Comparison of ENCODE assay signal across 19 mouse cellular contexts in genomic region chr16:38493890-38494289, GRCm38 (mm10). TPM values are rescaled to one million over a fixed set of nuclear protein-coding genes. Genes with fewer than 3 reads are reported as not detected.
DNase-seq lines count a peak whose midpoint lies in the region; ATAC-seq and TF ChIP-seq lines count a peak whose summit lies in the region.
"Had no signal": no experiment of that assay in that cellular context is flagged by ENCODE, and none has a peak within 500 bp of the region (broad histone marks: within the 10 kb centered on the region; RNA-seq: fewer than 3 reads in every experiment).

No protein-coding gene starts in this region.

- no peaks in the 10 kb centered on the region for H3K9me3 ChIP-seq in embryonic facial prominence, embryonic 14.5 days (ENCODE audit: control insufficient read depth, low read length)
- no peaks in the 10 kb centered on the region for H3K9me3 ChIP-seq in embryonic facial prominence, embryonic 10.5 days
- H3K9me3 ChIP-seq in limb, embryonic 14.5 days (ENCODE audit: control insufficient read depth, low read length): no peaks in the 10 kb centered on the region
- H3K9me3 ChIP-seq in limb, embryonic 10.5 days (replicated peaks): no peaks in the 10 kb centered on the region
- H3K9me3 ChIP-seq: embryonic facial prominence, embryonic 12.5 days; forebrain, embryonic 12.5 days; hindbrain, embryonic 12.5 days; liver, embryonic 13.5 days; midbrain, embryonic 15.5 days had no signal

- DNase-seq in embryonic facial prominence, embryonic 14.5 days (ENCODE audit: low spot score): peak; percentile 40
- DNase-seq in embryonic facial prominence, embryonic 10.5 days (ENCODE audit: low spot score): no peak
- peak; percentile 25 to 38 for DNase-seq in heart, postnatal 10 days
- DNase-seq in heart, adult 11 months: no peak
- peak; percentile 17 for DNase-seq in limb, embryonic 14.5 days (ENCODE audit: low spot score)
- no peak for DNase-seq in limb, embryonic 10.5 days (ENCODE audit: low spot score)
- DNase-seq in adipocyte (ENCODE audit: low spot score): peak; percentile 48
- DNase-seq: cerebellum, adult 11 months; gastrocnemius, postnatal 10 days; kidney, adult 18-20 months; liver, embryonic 13.5 days; right cerebral cortex, postnatal 14 days had no signal

- no peak overlapping the region for H3K4me3 ChIP-seq in embryonic facial prominence, embryonic 14.5 days (ENCODE audit: low read depth, low read length)
- H3K4me3 ChIP-seq in embryonic facial prominence, embryonic 10.5 days: no peak overlapping the region
- no peak overlapping the region for H3K4me3 ChIP-seq in limb, embryonic 14.5 days (replicated peaks; ENCODE audit: low read length)
- H3K4me3 ChIP-seq in limb, embryonic 10.5 days: no peak overlapping the region
- H3K4me3 ChIP-seq: embryonic facial prominence, embryonic 12.5 days; forebrain, embryonic 12.5 days; hindbrain, embryonic 12.5 days; liver, embryonic 13.5 days; midbrain, embryonic 15.5 days had no signal

- ATAC-seq in embryonic facial prominence, embryonic 14.5 days (ENCODE audit: low read depth): no peak
- no peak for ATAC-seq in limb, embryonic 14.5 days (ENCODE audit: low FRiP score, low read depth)
- no peak for ATAC-seq in erythroid progenitor cell, adult 5-6 weeks (replicated peaks; ENCODE audit: low FRiP score, poor library complexity, severe bottlenecking)
- ATAC-seq: activated CD4-positive, CD25-positive, alpha-beta regulatory T cell, adult 4 months; midbrain, embryonic 15.5 days had no signal

- peaks cover 26% of the 10 kb centered on the region; the same call in 1 of the 2 replicates for H3K36me3 ChIP-seq in embryonic facial prominence, embryonic 14.5 days (ENCODE audit: control insufficient read depth, insufficient read depth, low read length)
- H3K36me3 ChIP-seq in embryonic facial prominence, embryonic 10.5 days (replicated peaks): peaks cover 25% of the 10 kb centered on the region
- H3K36me3 ChIP-seq in limb, embryonic 14.5 days (ENCODE audit: control insufficient read depth, insufficient read depth, low read length): peaks cover 24% of the 10 kb centered on the region
- peaks cover 24% of the 10 kb centered on the region for H3K36me3 ChIP-seq in limb, embryonic 10.5 days

- no peaks in the 10 kb centered on the region for H3K4me1 ChIP-seq in embryonic facial prominence, embryonic 14.5 days (ENCODE audit: control insufficient read depth, insufficient read depth, low read length)
- H3K4me1 ChIP-seq in embryonic facial prominence, embryonic 10.5 days: no peaks in the 10 kb centered on the region
- H3K4me1 ChIP-seq in limb, embryonic 14.5 days (ENCODE audit: control insufficient read depth, insufficient read depth, low read length): no peaks in the 10 kb centered on the region
- peaks cover 5% of the 10 kb centered on the region; the same call in 1 of the 2 replicates for H3K4me1 ChIP-seq in limb, embryonic 10.5 days
- H3K4me1 ChIP-seq: embryonic facial prominence, embryonic 12.5 days; forebrain, embryonic 12.5 days; hindbrain, embryonic 12.5 days; liver, embryonic 13.5 days; midbrain, embryonic 15.5 days had no signal

- WGBS in embryonic facial prominence, embryonic 14.5 days: 82% methylated on average over 10 of the region's 10 CpGs
- 92% methylated on average over 10 of the region's 10 CpGs for WGBS in embryonic facial prominence, embryonic 10.5 days
- 81% methylated on average over 10 of the region's 10 CpGs for WGBS in limb, embryonic 14.5 days
- 91% methylated on average over 10 of the region's 10 CpGs for WGBS in limb, embryonic 10.5 days

- H3K27ac ChIP-seq in embryonic facial prominence, embryonic 14.5 days (replicated peaks; ENCODE audit: low read depth, low read length): no peak overlapping the region
- H3K27ac ChIP-seq in embryonic facial prominence, embryonic 10.5 days (replicated peaks): no peak overlapping the region
- H3K27ac ChIP-seq in limb, embryonic 14.5 days (replicated peaks; ENCODE audit: low read depth, low read length): no peak overlapping the region
- no peak overlapping the region for H3K27ac ChIP-seq in limb, embryonic 10.5 days
- H3K27ac ChIP-seq: embryonic facial prominence, embryonic 12.5 days; forebrain, embryonic 12.5 days; hindbrain, embryonic 12.5 days; liver, embryonic 13.5 days; macrophage; midbrain, embryonic 15.5 days had no signal

- no peak for TF ChIP-seq POLR2A in limb, embryonic 14.5 days (IDR thresholded peaks at IDR 0.05; ENCODE audit: borderline replicate concordance, extremely low read depth, insufficient read depth, insufficient read length)

- H3K9ac ChIP-seq in embryonic facial prominence, embryonic 14.5 days (ENCODE audit: low read depth, low read length): no peak overlapping the region
- H3K9ac ChIP-seq in limb, embryonic 14.5 days (ENCODE audit: low read depth, low read length, severe bottlenecking): no peak overlapping the region
- H3K9ac ChIP-seq: embryonic facial prominence, embryonic 12.5 days; forebrain, embryonic 12.5 days; hindbrain, embryonic 12.5 days; liver, embryonic 13.5 days; midbrain, embryonic 15.5 days had no signal

- H3K4me2 ChIP-seq in embryonic facial prominence, embryonic 14.5 days (ENCODE audit: low read depth, low read length): no peak overlapping the region
- H3K4me2 ChIP-seq in limb, embryonic 14.5 days (replicated peaks; ENCODE audit: low read depth, low read length, severe bottlenecking): no peak overlapping the region
- H3K4me2 ChIP-seq: embryonic facial prominence, embryonic 12.5 days; forebrain, embryonic 12.5 days; hindbrain, embryonic 12.5 days; liver, embryonic 13.5 days; midbrain, embryonic 15.5 days had no signal

- H3K27me3 ChIP-seq in embryonic facial prominence, embryonic 14.5 days (replicated peaks; ENCODE audit: control insufficient read depth, insufficient read depth, low read length): no peaks in the 10 kb centered on the region
- H3K27me3 ChIP-seq in embryonic facial prominence, embryonic 10.5 days (replicated peaks; ENCODE audit: low read depth, poor library complexity, severe bottlenecking): no peaks in the 10 kb centered on the region
- H3K27me3 ChIP-seq in limb, embryonic 14.5 days (ENCODE audit: control insufficient read depth, insufficient read depth, low read length): no peaks in the 10 kb centered on the region
- H3K27me3 ChIP-seq in limb, embryonic 10.5 days (ENCODE audit: low read depth, poor library complexity, severe bottlenecking): no peaks in the 10 kb centered on the region
- H3K27me3 ChIP-seq: embryonic facial prominence, embryonic 12.5 days; forebrain, embryonic 12.5 days; hindbrain, embryonic 12.5 days; liver, embryonic 13.5 days; midbrain, embryonic 15.5 days had no signal

- intact Hi-C loops in heart, postnatal 10 days (cut with DNase I): loop anchor here (10.0 kb wide), 1 partner anchor 519 kb away; no protein-coding TSS in a partner anchor

RNA-seq across cellular contexts. Expression of gene Timmdc1, which starts 28.6 kb away (rescaled TPM):
- polyA plus RNA-seq in embryonic facial prominence, embryonic 14.5 days (2014; fragmentation: Nextera tagmentation; extraction: Ambion mirVana): 18.5 and 19.2 TPM in 2 replicates
- polyA plus RNA-seq in embryonic facial prominence, embryonic 10.5 days (2016; fragmentation: Nextera tagmentation; extraction: Ambion mirVana): 35.2 and 35.3 TPM in 2 replicates
- 10 to 100 TPM; 54.1 to 59.0 TPM for total RNA-seq in heart, postnatal 10 days (2021)
- polyA plus RNA-seq in limb, embryonic 14.5 days (2012; rRNA removed): 15.5 and 17.0 TPM in 2 replicates
- polyA plus RNA-seq in limb, embryonic 14.5 days (2014; fragmentation: Nextera tagmentation; extraction: Ambion mirVana): 20.9 and 21.2 TPM in 2 replicates
- polyA plus RNA-seq in limb, embryonic 10.5 days (2016; fragmentation: Nextera tagmentation; extraction: Ambion mirVana): 29.2 and 30.1 TPM in 2 replicates
- 4.0 and 7.5 TPM in 2 replicates for total RNA-seq in erythroid progenitor cell, adult 5-6 weeks (2015; ENCODE audit: low replicate concordance)
- total RNA-seq in erythroid progenitor cell, adult 5-6 weeks (2017; ENCODE audit: low replicate concordance): 5.5 and 14.8 TPM in 2 replicates

RNA-seq across cellular contexts. Expression of gene Cd80, which starts 38.5 kb away (rescaled TPM):
- 0.46 and 0.47 TPM in 2 replicates for polyA plus RNA-seq in embryonic facial prominence, embryonic 14.5 days (2014; fragmentation: Nextera tagmentation; extraction: Ambion mirVana)
- polyA plus RNA-seq in embryonic facial prominence, embryonic 10.5 days (2016; fragmentation: Nextera tagmentation; extraction: Ambion mirVana): 0.35 and 0.39 TPM in 2 replicates
- under 1 TPM; 0.53 to 0.84 TPM for total RNA-seq in heart, postnatal 10 days (2021)
- polyA plus RNA-seq in limb, embryonic 14.5 days (2012; rRNA removed): 0.36 and 0.45 TPM in 2 replicates
- polyA plus RNA-seq in limb, embryonic 14.5 days (2014; fragmentation: Nextera tagmentation; extraction: Ambion mirVana): 0.22 and 0.33 TPM in 2 replicates
- polyA plus RNA-seq in limb, embryonic 10.5 days (2016; fragmentation: Nextera tagmentation; extraction: Ambion mirVana): 0.29 and 0.53 TPM in 2 replicates
- not detected in 2 replicates for total RNA-seq in erythroid progenitor cell, adult 5-6 weeks (2015; ENCODE audit: low replicate concordance)
- not detected in 2 replicates for total RNA-seq in erythroid progenitor cell, adult 5-6 weeks (2017; ENCODE audit: low replicate concordance)

RNA-seq across cellular contexts. Expression of gene Adprh, which starts 41.4 kb away (rescaled TPM):
- 95.5 and 106 TPM in 2 replicates for polyA plus RNA-seq in embryonic facial prominence, embryonic 14.5 days (2014; fragmentation: Nextera tagmentation; extraction: Ambion mirVana)
- 139 and 143 TPM in 2 replicates for polyA plus RNA-seq in embryonic facial prominence, embryonic 10.5 days (2016; fragmentation: Nextera tagmentation; extraction: Ambion mirVana)
- total RNA-seq in heart, postnatal 10 days (2021): 10 to 100 TPM; 32.2 to 33.6 TPM
- polyA plus RNA-seq in limb, embryonic 14.5 days (2012; rRNA removed): 69.5 and 70.1 TPM in 2 replicates
- polyA plus RNA-seq in limb, embryonic 14.5 days (2014; fragmentation: Nextera tagmentation; extraction: Ambion mirVana): 106 and 114 TPM in 2 replicates
- polyA plus RNA-seq in limb, embryonic 10.5 days (2016; fragmentation: Nextera tagmentation; extraction: Ambion mirVana): 153 and 159 TPM in 2 replicates
- total RNA-seq in erythroid progenitor cell, adult 5-6 weeks (2015; ENCODE audit: low replicate concordance): 1.8 and 6.7 TPM in 2 replicates
- total RNA-seq in erythroid progenitor cell, adult 5-6 weeks (2017; ENCODE audit: low replicate concordance): 1.9 and 4.1 TPM in 2 replicates

RNA-seq across cellular contexts. Expression of gene Poglut1, which starts 56.2 kb away (rescaled TPM):
- 51.4 and 57.3 TPM in 2 replicates for polyA plus RNA-seq in embryonic facial prominence, embryonic 14.5 days (2014; fragmentation: Nextera tagmentation; extraction: Ambion mirVana)
- polyA plus RNA-seq in embryonic facial prominence, embryonic 10.5 days (2016; fragmentation: Nextera tagmentation; extraction: Ambion mirVana): 72.6 and 76.9 TPM in 2 replicates
- 10 to 100 TPM; 14.0 to 15.5 TPM for total RNA-seq in heart, postnatal 10 days (2021)
- 59.0 and 63.5 TPM in 2 replicates for polyA plus RNA-seq in limb, embryonic 14.5 days (2012; rRNA removed)
- 59.3 and 70.3 TPM in 2 replicates for polyA plus RNA-seq in limb, embryonic 14.5 days (2014; fragmentation: Nextera tagmentation; extraction: Ambion mirVana)
- polyA plus RNA-seq in limb, embryonic 10.5 days (2016; fragmentation: Nextera tagmentation; extraction: Ambion mirVana): 71.2 and 78.7 TPM in 2 replicates
- total RNA-seq in erythroid progenitor cell, adult 5-6 weeks (2015; ENCODE audit: low replicate concordance): 2.9 and 10.8 TPM in 2 replicates
- total RNA-seq in erythroid progenitor cell, adult 5-6 weeks (2017; ENCODE audit: low replicate concordance): 5.3 TPM in 1 of 2 replicates, not detected in the other

Comparison
In these comparisons a context has a peak if more than half of its experiments do, and no peak if none do; other contexts are left out.
1. DNase-seq: peak in embryonic facial prominence, embryonic 14.5 days (single experiment), heart, postnatal 10 days (2 of 2), limb, embryonic 14.5 days (single experiment) and adipocyte (single experiment); none in embryonic facial prominence, embryonic 10.5 days (single experiment), heart, adult 11 months (single experiment) and limb, embryonic 10.5 days (single experiment).